Mouse (Mus musculus) E14TG2a.4 (cell line): ENCODE results near the gene Itga2b.
"Not testable (repeated sequence)": the region's sequence is repeated elsewhere in the genome, so short reads cannot be mapped to it uniquely, and the experiment has no call there.

Experiments used
- CTCF ChIP-seq: conservative IDR thresholded peaks from 2 replicates; pipeline ENCODE4 v1.5.1; 2014; ENCODE audit warnings: low read length
- NANOG ChIP-seq: IDR thresholded peaks from 2 replicates; pipeline ENCODE4 v1.6.1; 2014; ENCODE audit warnings: borderline replicate concordance, low read length, mixed read lengths
- POU5F1 ChIP-seq: IDR thresholded peaks from 2 replicates; pipeline ENCODE4 v1.6.1; 2014; ENCODE audit warnings: low read length, borderline replicate concordance

GRCm38 (mm10) chr11:102410345-102410744 lies 59.6 kb downstream of the Itga2b start:
- TF ChIP-seq CTCF, NANOG, POU5F1: not testable (repeated sequence)
